Mouse (Mus musculus) liver, embryonic 12.5 days (tissue): Measurements from ENCODE around the gene Dlx6. TPM values are rescaled to one million over a fixed set of nuclear protein-coding genes. Genes with fewer than 3 reads are reported as not detected.

Experiments used
- polyA plus RNA-seq: library from polyadenylated mRNA; unstranded; fragments of >200 nt; fragmentation: Nextera tagmentation; extraction: Ambion mirVana; gene quantifications from 2 replicates; pipeline ENCODE4 v1.2.1, GENCODE M21; 2016

Gene Dlx6
- polyA plus RNA-seq, 1 experiment from 2014 or later = not detected

Other genes with a start within 250 kb of the Dlx6 start
- gene Dlx5, start 18.8 kb downstream of the Dlx6 start, polyA plus RNA-seq = 0.12 TPM in 1 of 2 replicates, not detected in the other
- gene Sdhaf3, start 92.7 kb downstream of the Dlx6 start, polyA plus RNA-seq = 3.2 and 3.7 TPM in 2 replicates